Mouse (Mus musculus) left cerebral cortex, postnatal 10 days (tissue): Measurements from ENCODE around the gene Cpne4. TPM values are rescaled to one million over a fixed set of nuclear protein-coding genes. Genes with fewer than 3 reads are reported as not detected.
A peak's percentile ranks its signal among the peaks of the same experiment; 100 is the strongest.

Experiments
- DNase-seq, 2 experiments: peaks; one replicate each; pipeline ENCODE4 v3.0.0; 2021 to 2022; ENCODE audit warnings: low spot score in 2 of 2, mixed read lengths in 1 of 2; ENCODE audit errors: extremely low spot score in 1 of 2
- intact Hi-C: fragments of 180-260 bp; cut with DNase I; formaldehyde crosslinking; loops from one replicate; pipeline ENCODE4 v1.15.1; 2025
- total RNA-seq, 2 experiments: library from RNA; stranded (reverse); gene quantifications; 2 replicates each; pipeline ENCODE4 v1.2.3; 2021

Gene Cpne4
- total RNA-seq, 2 experiments from 2014 or later = 78.3 to 93.2 TPM

- no peak for DNase-seq
- intact Hi-C loops = no loop called here
Measured at GRCm38 (mm10) chr9:104952176-104952575, 405.1 kb downstream of the Cpne4 start.

GRCm38 (mm10) chr9:104972828-104973227, 425.7 kb downstream of the Cpne4 start:
- DNase-seq = no peak
- intact Hi-C loops = no loop called here

- intact Hi-C loops = no loop called here
- no peak for DNase-seq
Measured at GRCm38 (mm10) chr9:104981934-104982548, 435.0 kb downstream of the Cpne4 start.

DNA sequence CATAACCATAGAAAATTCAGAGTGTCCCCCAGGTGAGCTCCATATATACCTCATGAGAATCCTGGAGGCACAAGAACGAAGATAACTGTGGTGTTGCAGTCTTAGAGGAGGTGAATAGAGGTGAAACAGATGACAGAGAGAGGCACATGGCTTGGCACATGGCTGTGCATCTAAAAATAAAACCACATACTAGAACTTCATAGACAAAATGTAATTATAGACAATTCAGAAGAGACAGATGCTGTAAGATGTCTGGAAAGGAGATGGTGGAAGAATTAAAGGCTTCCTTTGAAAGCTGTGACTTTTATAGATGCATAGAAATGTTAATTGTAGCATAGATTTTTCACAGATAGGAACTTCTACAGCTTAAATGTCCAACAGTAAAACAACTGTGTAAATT, 451.1 kb downstream of the Cpne4 start:
- peak in 1 of 2 experiments; percentile 24 for DNase-seq

DNA sequence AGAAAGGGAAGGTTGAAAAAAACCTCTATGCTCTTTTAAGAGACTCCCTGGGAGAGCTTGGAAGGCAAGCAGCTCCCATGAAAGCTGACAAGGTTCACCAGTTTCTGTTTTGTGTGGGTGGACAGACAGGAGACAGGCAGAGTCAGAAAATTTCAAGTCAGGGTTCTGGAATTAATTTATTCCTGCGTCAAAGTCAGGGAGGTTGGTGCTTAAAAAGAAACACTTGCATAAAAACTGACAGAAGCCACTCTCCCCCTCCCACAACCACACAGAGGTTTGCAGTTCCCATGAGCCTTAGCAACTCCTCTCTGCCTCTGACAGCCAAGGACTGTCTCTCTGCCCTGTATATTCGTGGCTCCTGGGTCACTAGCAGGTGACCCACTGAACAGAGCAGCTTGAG, 463.6 kb downstream of the Cpne4 start:
- intact Hi-C loops = no loop called here
- no peak for DNase-seq

More for the DNA sequence above, 451.1 kb downstream of the Cpne4 start:
- intact Hi-C loops = no loop called here

GRCm38 (mm10) chr9:105018186-105018585, 471.1 kb downstream of the Cpne4 start:
- intact Hi-C loops = no loop called here
- no peak for DNase-seq

DNA sequence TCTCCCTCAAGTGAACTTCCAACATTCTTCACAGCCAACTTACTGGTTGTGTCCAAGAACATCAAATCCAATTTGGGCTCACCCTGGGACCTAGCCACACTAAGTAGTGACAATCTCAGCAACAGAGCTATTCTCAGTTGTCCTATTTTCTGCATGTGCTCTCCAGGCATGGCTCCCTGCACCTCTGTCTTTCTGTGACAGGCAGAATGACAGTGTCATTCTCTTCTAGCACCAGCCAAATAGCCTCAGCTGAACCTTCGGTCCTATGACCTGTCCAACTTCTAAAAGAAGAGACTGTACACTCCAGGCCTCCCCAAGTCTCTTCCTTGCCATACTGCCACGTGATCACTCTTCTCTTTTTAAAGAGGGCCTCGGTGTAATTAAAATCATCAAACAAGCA, 481.2 kb downstream of the Cpne4 start:
- DNase-seq = no peak
- intact Hi-C loops = no loop called here

DNA sequence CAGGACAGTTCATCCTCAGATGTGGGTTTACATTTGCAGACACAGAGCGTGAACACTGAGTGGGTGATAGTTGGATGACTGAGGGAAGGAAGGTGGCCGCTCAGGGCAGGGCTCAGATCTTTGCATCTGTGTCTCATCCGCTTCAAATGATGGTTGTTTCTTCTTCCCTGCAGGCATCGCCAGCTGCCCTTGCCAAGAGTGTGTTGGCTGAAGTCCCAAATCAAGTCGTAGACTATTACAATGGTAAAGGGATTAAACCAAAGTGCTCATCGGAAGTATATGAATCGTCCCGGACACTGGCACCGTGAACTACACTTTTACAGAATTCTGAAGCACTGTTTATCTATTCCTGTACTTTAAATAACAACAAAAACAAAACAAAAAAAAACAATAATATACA, 485.5 kb downstream of the Cpne4 start:
- no peak for DNase-seq
- intact Hi-C loops = no loop called here

GRCm38 (mm10) chr9:105033641-105034040, 486.6 kb downstream of the Cpne4 start:
- DNase-seq = no peak
- intact Hi-C loops = no loop called here

GRCm38 (mm10) chr9:105037847-105038246, 490.8 kb downstream of the Cpne4 start:
- intact Hi-C loops = no loop called here

GRCm38 (mm10) chr9:105046014-105046413, 498.9 kb downstream of the Cpne4 start:
- intact Hi-C loops = no loop called here

More at GRCm38 (mm10) chr9:105037847-105038246, 490.8 kb downstream of the Cpne4 start:
- DNase-seq = no peak

GRCm38 (mm10) chr9:105048351-105048750, 501.3 kb downstream of the Cpne4 start:
- intact Hi-C loops = no loop called here
- peak; percentile 82 for DNase-seq

More at GRCm38 (mm10) chr9:105046014-105046413, 498.9 kb downstream of the Cpne4 start:
- no peak for DNase-seq

DNA sequence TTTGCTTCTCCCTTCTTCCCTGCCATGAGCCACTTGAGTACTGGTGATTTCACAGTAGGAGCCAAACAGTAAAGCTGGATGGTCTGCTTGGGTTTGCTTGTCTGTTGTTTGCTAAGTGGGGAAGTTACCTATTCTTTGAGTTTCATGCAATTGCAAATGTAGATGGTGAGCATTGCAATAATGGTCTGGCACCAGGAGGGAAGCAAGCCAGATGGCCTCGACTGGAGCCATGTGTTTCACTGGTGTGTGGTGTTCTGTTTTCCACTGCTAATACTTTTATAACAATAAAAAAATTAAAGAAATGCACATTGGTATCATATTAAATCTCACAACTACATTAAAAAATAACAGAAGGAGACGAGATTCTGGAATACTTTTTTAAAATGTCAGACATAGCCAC, 502.6 kb downstream of the Cpne4 start:
- DNase-seq = no peak
- intact Hi-C loops = loop anchor here (10.0 kb wide), 2 partner anchors 335 to 475 kb away; no protein-coding TSS in a partner anchor

DNA sequence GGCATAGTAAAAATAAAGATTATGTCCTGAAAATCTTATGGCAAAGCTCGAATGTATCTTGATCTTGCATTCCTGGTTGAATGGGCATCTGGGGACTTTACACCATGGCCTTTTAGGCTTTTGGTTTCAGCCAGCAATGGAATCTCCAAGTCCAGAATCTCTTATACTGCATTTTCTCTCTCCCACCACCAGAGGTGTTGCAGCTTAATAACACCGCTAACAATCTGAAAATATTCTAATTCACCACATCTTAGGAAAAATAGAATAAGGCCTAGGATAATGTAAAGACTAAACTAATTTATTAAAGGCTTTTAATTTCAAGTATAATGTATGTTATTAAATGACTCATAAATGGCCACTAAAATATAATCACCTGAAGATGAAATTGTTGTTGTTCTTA, 503.2 kb downstream of the Cpne4 start:
- DNase-seq = no peak
- intact Hi-C loops = loop anchor here (10.0 kb wide), 2 partner anchors 335 to 475 kb away; no protein-coding TSS in a partner anchor

DNA sequence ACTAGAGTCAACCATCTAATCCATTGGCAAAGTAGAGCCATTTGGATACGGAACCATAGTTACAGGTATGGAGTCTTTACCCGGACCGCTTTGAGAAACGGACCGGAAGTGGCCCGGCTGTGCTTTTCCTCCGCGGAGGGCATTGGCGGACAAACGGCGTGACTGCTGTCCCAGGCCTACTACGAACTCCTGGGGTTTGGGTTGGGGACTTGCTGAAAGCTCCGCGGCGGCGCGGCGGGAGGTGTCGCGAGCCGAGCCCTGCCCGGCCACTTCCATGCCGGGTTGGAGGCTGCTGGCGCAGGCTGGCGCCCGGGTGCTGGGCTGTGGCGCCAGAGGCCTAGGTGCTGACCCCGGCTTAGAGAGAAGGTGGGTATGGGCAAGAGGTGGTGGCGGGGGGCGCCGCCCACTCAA, 506.1 kb downstream of the Cpne4 start, which contains the start of gene Mrpl3:
Mrpl3 (plus strand) TSS at position 93 of the 411 bp plus-strand sequence.
- intact Hi-C loops = loop anchor here (10.0 kb wide), 2 partner anchors 332 to 478 kb away; no protein-coding TSS in a partner anchor
- DNase-seq = peak; percentile 83 to 88

DNA sequence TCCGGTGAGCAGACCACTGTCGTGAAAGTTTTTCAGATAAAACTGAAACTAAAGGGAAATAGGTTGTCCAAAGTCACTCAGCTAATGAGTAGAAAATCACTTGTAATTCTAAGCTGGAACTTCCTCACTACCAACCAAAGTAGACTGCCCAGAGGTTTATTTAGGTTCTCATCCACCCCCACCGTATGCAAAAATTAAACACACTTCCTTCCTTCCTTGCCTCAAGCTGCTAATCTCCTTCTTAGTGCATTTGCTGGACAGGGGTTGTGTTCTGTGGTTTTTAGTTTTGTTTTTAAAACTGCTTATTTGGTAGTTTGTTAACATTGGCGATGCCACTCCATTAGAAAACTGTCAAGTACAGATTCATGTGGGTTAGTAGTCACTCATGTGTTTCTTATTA, 506.7 kb downstream of the Cpne4 start:
- intact Hi-C loops = loop anchor here (10.0 kb wide), 2 partner anchors 331 to 479 kb away; no protein-coding TSS in a partner anchor
- no peak for DNase-seq

DNA sequence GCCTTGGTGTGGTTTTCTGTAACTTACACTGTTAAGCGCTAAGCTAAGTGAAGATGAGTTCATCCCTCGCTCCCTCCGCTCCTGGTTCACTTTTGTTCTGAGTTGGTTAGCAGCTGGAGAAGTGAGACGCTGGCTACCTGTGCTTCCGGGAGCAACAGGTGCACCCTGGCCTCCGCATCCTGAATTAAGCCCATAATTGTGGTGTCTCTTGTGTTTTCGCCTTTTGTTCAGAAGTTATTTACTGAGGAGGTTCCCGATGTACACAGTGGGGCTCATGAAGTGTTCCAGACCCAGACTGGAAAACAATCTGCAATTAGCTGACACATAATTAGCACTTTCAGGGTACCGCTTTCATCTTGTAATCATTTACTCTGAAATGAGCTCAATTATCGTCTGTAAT, 522.0 kb downstream of the Cpne4 start:
- DNase-seq = no peak
- intact Hi-C loops = no loop called here

DNA sequence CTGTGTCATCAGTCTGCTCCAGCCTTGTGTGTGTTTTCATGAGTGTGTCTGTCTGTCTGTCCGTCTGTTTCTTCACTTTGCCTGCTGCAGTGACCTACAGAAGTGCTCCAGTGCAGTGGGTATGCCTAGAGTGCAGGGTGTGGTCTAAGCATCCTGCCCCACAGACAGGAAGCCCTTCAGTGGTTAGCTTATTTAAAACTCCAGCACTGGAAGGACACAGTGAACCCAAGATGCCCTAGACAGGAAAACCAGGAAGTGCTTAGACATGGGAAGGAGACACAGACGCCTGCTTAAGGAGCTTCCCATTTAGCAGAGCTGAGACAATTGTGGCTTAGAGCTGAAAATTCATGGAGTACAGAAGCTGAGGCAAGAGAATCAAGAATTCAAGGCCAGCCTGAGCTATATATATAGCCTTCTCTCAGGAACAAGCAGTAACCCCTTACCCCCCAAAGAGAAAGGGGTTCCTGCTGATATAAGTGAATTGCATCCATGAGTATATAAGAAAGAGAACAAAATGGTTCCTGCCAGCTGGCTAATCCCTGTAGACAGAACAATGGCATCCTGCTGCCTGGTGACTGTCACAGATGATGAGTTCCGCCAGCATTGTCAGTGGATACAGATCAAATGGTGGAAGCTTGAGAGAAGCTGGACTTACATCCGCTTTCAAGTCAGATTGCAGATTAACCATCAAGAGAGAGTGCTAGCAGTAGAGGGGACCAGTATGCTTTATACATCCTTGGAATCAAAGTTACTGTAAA, 526.1 kb downstream of the Cpne4 start:
- intact Hi-C loops = no loop called here
- DNase-seq = no peak

GRCm38 (mm10) chr9:105074851-105075250, 527.8 kb downstream of the Cpne4 start:
- intact Hi-C loops = no loop called here
- no peak for DNase-seq
